Mouse (Mus musculus): Measurements from ENCODE around the gene Ret. TPM values are rescaled to one million over a fixed set of nuclear protein-coding genes. Genes with fewer than 3 reads are reported as not detected.

The Ret gene
- total RNA-seq, 2 experiments from 2014 or later, result 7.1 to 8.5 TPM

DNA sequence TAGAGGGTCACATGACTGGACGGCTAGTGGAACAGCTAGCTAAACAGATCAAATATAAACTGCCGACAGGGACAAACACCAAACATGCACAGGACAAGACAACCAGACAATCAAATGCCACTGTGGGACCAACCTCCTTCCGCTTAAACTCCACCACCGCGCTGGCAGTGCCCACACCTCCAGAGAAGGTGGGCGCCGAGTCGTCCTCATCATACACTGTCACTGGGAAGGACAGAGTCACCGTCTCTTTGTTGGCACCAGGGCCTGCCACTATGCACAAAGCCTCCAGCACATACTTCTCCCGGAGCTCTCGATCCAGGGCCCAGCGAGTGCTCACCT lies 17.5 kb downstream of the Ret start:
- intact Hi-C loops (cut with DNase I), result no loop called here
- DNase-seq (ENCODE audit: extremely low spot score in 1 of 2, low spot score in 2 of 2), result no peak

DNA sequence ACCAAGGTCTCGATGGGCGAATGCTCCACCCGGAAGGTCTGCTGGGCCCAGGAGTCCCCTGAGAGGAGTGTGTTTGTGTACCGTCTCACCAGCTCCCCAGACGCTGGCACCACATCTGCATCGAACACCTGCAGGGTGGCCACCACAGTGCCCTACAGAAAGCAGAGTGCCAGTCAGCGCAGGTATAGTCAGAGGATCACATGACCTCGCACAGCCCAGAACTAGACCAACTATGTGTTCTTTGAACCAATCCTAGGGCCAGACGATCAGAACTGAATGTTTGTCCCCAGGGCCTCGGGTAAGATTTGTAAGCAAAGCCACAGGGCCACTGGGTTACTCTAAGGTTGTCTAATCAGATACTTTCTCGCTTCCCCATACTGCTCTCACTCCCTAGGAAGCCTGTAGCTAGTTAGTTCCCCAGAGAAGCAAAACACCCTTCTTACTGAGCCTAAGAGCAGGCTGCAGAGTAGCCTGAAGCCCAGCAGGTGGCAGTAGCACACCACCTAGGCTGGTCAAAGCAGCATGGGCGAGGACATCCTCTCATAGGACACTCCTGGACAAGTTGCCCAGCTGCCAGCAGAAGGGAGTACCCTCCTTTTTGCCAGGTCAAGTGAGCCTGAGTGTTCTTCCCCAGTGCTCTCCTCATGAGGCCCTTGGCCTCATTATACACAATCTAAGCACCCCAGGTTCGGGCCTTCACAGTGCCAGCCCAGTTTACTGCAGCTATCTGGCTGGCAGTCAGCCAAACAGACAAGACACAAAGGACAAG lies 18.0 kb downstream of the Ret start:
- intact Hi-C loops (cut with DNase I), result no loop called here
- peak; percentile 68 to 76 for DNase-seq (ENCODE audit: extremely low spot score in 1 of 2, low spot score in 2 of 2)

DNA sequence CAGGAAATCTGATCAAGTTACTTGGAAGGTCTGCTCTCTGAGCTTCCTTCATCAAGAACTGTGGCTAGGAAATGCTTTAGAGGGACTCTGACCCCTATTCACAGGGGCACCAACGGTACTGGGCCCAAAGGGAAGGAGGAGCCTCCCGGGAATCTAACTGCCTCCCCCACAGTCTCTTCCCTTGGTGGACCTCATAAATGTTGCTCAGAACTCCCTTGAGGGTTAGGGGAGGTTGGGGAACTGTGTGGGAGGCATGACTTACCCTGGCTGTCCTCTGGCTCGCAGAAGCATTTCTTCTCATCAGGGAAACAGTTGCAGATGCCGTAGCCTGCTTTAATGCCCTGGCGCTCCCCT lies 23.6 kb downstream of the Ret start:
- DNase-seq (ENCODE audit: extremely low spot score in 1 of 2, low spot score in 2 of 2), result no peak
- intact Hi-C loops (cut with DNase I), result no loop called here

DNA sequence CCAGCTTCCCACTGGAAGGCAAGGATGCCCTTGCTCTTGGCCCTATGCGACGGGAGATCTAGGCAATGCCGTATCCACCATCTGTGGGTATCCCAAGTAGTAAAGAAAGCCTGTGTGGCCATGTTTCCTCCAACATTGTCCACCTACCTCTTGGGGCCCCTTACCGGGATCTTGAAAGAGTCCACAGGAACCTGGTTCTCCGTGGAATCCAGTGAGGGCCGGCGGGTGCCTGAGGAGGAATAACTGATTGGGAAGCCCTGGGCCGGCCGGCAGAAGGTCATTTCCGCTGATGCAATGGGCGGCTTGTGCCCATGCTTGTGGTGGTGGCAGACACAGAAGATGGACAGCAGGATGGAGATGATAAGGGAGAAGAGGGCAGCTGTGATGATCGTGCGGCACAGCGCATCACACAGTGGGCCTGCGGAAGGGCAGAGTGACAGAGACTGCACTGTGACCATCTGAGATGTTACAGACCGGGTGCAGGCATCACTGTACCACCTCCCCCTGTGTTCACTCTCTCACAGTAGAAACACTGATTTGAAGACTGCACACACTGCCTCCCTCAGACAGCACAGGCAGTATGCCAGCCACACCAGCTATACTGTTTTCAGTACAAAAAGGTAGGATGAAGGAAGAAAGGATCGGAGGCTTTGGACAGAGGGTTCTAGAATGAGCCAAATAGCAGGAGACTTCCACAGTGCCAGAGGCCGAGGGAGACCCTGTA lies 24.1 kb downstream of the Ret start:
- DNase-seq (ENCODE audit: extremely low spot score in 1 of 2, low spot score in 2 of 2), result peak in 1 of 2 experiments; percentile 8
- intact Hi-C loops (cut with DNase I), result no loop called here

DNA sequence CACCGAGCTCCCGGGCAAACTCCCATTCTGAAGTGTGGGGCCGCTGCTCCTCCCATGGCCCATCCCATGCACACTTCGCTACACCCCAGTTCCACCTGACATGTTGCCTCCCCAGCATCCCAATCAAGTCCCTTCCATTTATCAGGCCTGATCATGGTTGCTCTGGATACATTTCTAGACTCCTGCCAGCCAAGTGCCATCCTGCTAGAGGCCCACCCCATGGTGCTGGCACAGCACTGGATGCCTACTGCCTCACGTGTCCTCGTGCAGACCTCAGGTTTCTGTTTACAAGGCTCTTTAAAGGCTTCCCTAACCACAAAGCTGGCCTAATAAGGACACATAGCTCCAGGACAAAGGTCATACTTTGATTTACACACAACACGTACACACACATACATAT lies 26.1 kb downstream of the Ret start:
- intact Hi-C loops (cut with DNase I), result no loop called here
- no peak for DNase-seq (ENCODE audit: extremely low spot score in 1 of 2, low spot score in 2 of 2)

DNA sequence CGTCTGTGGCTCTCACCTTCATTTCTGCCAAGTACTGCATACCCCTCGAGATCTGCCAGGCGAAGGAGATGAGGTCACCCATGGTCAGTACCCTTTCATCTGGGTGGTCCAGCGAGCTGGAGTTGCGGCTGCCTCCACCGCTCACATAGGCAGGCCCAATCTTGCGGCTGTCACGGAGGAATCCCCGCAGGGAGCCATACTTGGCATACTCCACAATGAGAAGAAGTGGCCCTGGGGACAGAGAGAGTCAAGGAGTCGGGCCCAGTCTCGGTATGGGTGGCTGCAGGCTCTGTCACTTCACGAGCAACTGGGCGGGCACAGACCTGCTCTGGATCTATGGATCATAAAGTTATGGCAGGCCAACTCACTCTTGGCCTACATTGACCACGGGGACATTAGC lies 29.4 kb downstream of the Ret start:
- no peak for DNase-seq (ENCODE audit: extremely low spot score in 1 of 2, low spot score in 2 of 2)
- intact Hi-C loops (cut with DNase I), result no loop called here

DNA sequence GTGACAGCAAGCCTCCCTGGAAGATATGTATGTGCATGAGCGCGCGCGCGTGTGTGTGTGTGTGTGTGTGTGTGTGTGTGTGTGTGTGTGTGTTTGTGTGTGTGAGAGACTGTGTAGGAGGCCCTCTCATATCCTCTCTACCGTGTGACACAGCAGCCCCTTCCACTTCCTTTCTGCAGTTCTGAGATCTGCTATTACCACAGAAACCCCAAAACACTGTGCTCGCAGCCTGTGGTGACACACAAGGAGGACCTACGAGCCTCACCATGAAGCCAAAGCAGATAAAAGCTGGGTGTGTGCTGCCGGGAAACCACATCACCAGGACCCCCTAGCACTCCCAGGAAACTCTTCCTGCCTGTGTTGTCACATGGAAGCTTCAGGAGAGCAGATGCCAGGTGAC lies 30.5 kb downstream of the Ret start:
- DNase-seq (ENCODE audit: extremely low spot score in 1 of 2, low spot score in 2 of 2), result no peak
- intact Hi-C loops (cut with DNase I), result no loop called here

DNA sequence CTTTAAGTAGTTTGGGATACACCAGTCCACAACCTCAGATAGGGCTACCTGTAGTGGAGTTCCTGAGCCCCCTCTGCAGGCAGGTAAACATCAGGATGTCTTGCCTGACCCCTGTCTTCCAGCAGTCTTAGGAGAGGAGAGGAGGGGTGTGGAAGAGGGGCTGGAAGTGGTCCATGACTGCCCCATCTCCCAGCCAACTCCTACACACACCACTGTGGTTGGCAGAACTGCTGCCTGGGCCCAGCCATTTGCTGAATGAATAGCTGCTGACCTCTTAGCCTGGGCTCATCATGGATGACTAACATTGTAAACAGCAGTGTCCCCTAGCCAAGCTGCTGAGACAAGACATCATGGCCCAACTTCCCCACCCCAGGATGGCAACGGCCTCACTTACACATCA lies 32.0 kb downstream of the Ret start:
- no peak for DNase-seq (ENCODE audit: extremely low spot score in 1 of 2, low spot score in 2 of 2)
- intact Hi-C loops (cut with DNase I), result no loop called here

DNA sequence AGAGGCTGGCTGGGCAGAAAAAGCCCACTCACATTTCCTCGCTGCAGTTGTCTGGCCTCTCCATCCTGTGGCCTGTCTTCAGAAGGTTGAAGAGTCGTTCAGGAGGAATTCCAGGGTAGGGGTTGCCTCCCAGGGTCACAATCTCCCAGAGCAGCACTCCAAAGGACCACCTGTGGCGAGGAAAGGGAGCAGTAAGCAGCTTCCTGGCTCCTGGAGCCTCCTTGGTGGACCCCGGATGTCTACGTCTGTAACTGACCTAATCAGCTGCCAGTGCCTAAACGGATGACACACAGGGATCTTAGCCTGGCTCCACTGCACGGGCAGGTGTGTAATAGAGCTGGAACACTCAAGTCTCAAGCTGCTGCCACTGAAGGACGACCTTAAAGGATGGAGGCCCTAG lies 32.8 kb downstream of the Ret start:
- intact Hi-C loops (cut with DNase I), result no loop called here
- DNase-seq (ENCODE audit: extremely low spot score in 1 of 2, low spot score in 2 of 2), result no peak

DNA sequence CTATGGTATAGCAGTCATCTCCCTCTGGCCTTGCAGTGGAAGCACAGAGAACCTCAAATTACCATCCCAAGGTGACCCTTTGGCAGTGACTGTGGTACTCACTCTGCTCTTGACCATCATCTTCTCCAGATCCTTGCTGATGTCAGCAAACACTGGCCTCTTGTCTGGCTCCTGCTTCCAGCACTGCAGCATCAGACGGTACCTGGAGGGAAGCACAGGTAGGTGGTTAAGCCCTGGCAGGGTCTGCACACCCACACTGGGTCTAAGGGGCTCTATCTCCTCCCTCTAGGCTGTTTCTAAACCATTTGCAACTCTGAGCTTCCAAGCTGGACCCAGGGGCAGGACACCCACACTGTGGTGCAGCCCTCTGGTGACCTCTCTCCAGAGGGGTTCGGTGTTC lies 34.4 kb downstream of the Ret start:
- intact Hi-C loops (cut with DNase I), result no loop called here
- no peak for DNase-seq (ENCODE audit: extremely low spot score in 1 of 2, low spot score in 2 of 2)

DNA sequence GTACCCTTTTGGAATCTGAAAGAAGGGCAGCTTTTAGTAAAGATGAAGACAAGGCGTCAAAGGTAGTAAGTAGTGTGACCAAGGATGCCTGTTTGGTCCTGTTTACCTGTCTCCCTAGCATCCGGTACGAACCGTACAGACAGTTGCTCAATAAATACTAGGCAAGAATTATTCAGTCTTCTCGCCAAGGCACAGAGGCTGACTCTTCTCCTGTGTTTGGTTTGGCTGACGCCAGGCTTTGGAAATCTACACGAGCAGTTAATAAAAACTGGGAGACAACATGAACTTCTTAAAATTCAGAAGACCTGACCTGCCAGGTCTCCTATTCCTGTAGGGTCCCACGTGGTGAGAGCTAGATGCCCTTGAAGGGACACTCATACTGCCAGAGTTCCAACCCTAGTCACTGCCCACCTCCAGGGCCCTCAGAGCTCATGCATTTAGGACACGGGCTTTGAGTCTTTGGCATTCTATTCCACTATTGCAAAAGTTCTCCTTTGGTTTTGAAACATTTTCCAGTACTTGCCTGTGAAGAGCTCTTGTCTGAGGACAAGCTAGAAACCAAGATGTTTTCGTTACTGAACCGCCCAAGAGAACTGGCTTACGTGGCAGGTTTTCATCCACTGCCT lies 34.9 kb downstream of the Ret start:
- intact Hi-C loops (cut with DNase I), result no loop called here
- DNase-seq (ENCODE audit: extremely low spot score in 1 of 2, low spot score in 2 of 2), result no peak

DNA sequence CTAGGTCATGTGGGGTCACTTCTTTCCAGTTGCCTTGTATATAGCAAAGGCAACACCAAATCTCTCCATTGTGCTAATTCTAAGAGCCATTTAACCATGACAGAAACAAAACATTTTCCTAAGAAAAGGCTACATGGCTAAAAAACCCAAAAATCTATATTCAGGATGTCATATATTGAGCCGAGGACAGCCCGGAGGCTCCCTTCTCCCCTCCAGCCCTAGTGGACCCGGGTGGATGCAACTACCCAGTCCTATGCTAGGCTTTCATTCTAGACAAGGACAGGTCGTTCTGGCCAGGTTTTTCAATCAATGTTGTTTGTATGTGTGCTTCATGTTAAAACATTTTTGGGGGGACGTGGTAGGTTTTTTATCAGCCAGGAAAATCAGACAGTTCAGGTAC lies 44.4 kb downstream of the Ret start:
- intact Hi-C loops (cut with DNase I), result no loop called here
- DNase-seq (ENCODE audit: extremely low spot score in 1 of 2, low spot score in 2 of 2), result no peak

DNA sequence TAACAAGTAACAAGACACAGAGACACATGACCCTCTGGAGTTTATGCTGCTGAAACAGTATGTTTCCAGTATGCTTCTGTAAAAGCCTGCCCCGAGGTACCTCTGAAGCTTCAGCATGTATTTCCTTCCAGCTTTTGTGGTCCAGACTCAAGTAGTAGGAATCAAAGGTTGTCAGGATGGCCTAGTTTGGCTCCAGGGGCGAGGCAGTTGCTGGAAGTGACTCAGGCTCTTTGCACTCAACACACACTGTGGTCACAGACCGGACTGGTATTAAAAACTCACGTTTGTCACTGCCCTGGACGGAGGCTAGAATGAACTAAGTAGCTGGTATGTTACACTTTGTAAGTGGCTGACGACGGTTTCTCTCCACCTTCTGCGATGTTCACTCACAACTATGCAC lies 46.5 kb downstream of the Ret start:
- DNase-seq (ENCODE audit: extremely low spot score in 1 of 2, low spot score in 2 of 2), result no peak
- intact Hi-C loops (cut with DNase I), result no loop called here

DNA sequence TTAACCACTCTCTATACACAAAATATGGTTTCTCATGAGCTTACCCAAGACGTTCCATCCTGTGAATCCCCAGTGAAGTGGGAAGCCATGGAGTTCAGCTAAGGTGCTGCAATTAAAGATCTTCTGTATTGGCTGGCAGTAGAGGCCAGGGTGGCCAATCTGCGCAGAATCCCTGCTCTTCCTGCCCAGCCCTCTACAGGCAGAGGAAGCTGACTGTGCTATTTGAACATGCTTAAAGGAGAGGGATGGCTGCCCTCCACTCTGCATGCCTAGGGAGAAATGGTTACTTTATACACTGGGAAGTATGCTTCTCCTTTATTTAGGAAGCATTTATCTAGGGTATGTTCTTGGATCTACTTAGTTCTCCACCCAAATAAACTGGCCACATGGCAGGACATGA lies 47.0 kb downstream of the Ret start:
- DNase-seq (ENCODE audit: extremely low spot score in 1 of 2, low spot score in 2 of 2), result no peak
- intact Hi-C loops (cut with DNase I), result no loop called here

DNA sequence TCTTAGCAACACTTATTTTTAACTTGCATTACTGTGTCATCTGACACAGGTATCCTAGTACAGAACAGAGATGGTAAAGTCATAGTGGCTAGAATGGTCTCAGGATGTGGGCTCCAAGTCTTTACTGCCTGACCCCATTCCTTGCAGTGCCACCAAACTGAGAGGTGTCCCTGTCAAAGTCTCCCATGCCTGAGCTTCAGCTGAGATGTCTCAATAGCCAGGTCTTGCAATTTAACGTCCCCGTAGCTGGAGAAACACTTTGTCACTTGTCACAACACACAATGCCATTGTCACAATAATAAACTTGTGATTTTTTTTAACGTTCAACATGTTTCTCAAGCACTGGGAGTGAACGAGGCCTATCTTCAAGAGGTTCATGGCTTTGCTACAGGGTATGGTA lies 47.4 kb downstream of the Ret start:
- intact Hi-C loops (cut with DNase I), result no loop called here
- no peak for DNase-seq (ENCODE audit: extremely low spot score in 1 of 2, low spot score in 2 of 2)

DNA sequence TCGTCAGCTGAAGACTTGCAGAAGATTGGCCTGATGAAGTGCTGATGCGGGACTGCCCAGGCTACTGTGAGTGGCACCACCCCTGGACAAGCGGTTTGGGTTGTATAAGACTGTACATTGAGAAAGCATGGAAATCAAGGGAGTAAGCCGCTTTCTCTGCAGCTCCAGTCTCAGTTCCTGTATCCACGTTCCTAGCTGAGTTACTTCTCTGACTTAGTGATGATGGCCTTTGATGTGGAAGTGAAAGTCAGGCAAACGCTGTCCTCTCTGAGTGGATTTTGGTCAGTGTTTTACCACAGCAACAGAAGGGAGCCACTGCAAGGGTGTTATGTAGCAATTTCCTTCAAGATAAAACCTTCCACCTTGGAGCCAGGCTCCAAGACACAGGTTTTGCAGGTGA lies 56.6 kb downstream of the Ret start:
- intact Hi-C loops (cut with DNase I), result no loop called here
- DNase-seq (ENCODE audit: extremely low spot score in 1 of 2, low spot score in 2 of 2), result no peak

DNA sequence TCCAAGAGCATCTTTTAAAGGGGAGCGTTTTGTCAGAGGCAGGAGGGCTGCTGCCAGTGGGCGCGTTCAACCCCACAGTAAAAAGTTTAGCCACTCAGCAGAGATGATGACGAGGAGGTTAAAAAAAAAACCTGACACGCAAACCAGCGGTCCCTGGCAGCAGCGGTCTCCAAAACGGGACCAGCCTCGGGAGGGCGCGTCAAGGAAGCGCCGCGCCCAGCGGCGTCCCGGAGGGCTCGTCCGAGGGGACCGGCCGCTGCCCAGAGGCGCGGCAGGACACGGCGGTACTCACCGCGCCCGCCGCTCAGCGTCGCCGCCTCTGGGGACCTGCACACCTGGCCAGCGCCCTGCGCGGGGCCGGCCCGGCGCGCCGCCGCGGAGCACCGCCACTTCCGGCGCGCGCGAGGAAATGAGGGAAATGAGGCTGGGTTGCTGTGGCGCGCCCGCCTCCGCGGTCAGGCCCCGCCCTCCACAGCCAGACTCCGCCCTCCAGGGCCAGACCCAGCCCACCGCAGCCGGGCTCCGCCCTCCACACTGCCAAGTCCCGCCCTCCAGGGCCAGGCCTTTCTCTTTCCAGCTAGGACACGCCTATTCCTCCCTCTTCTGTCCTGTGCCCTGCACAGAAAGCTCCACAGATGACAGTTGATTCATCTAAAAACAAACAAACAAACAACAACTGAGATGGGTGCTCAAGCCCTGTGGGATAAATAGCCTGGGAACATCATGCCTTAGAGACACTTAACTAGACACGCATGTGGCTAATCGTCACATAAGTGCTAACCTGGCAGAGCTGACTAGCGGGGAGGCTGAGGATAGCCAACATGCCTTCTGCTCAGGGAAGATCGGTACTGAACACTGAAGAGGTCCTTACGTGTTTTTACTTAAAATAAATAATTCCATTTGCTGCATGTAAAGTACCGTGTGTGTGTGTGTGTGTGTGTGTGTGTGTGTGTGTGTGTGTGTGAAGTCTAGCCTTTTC lies 58.5 kb downstream of the Ret start, which contains the start of gene Csgalnact2:
Csgalnact2 (minus strand) TSS at position 410 of the 979 bp plus-strand sequence.
- intact Hi-C loops (cut with DNase I), result no loop called here
- peak; percentile 81 to 93 for DNase-seq (ENCODE audit: extremely low spot score in 1 of 2, low spot score in 2 of 2)

DNA sequence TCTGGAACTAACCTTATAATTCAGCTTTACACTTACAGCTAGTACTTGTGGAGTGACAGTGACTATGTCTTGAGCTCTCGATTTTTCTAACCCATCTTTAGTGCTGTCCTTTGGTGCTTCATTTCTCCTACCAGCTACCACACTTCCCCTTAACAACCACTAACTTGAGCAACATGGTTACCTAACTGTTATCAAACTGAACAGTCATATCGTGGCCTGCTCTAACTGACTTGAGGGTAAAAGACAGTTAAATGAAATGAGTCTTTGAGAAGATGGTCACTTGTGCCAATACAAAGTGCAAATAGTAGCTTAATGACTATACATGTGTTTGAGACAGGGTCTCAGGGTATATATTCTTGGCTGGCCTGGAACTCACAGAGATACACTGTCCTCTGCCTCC lies 60.4 kb downstream of the Ret start:
- no peak for DNase-seq (ENCODE audit: extremely low spot score in 1 of 2, low spot score in 2 of 2)
- intact Hi-C loops (cut with DNase I), result no loop called here

DNA sequence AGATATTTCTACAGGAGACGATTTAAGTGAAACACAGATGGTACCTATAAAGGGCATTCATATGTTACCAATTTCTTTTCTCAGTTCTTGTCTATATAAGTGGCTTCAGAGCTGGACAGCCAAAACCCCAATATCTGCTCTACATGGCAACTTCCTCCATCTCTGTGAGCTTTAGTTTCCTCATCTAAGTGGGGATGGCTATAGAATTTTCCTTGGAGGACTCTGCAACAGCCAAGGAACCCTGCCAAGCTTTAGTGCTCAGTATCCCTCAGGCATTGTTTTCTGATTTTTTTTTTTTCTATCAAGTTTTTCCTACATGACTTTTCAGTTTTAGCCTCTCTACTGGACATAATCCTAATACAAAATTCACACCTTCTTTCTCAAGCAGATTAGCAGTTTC lies 63.1 kb downstream of the Ret start:
- intact Hi-C loops (cut with DNase I), result no loop called here
- DNase-seq (ENCODE audit: extremely low spot score in 1 of 2, low spot score in 2 of 2), result no peak
